Comparison of ENCODE assay signal across 8 mouse cellular contexts in genomic region chr5:101826531-101826970, GRCm38 (mm10).
A peak's percentile ranks its signal among the peaks of the same experiment; 100 is the strongest.
DNase-seq lines count a peak whose midpoint lies in the region; ATAC-seq and TF ChIP-seq lines count a peak whose summit lies in the region.

No protein-coding gene starts in this region.

- H3K4me3 ChIP-seq in ES-Bruce4 (ENCODE audit: low read depth, low read length), result peak overlapping the region; percentile 16
- H3K4me3 ChIP-seq in embryonic facial prominence, embryonic 10.5 days, result peak overlapping the region; percentile 39
- no peak overlapping the region for H3K4me3 ChIP-seq in liver, postnatal 0 days (ENCODE audit: low read depth, low read length)
- H3K4me3 ChIP-seq in neural tube, embryonic 11.5 days (ENCODE audit: low read depth, low read length), result no peak overlapping the region

- no peaks in the 10 kb centered on the region for H3K36me3 ChIP-seq in ES-Bruce4 (ENCODE audit: control insufficient read depth, insufficient read depth, low read length, poor library complexity, severe bottlenecking)
- H3K36me3 ChIP-seq in embryonic facial prominence, embryonic 10.5 days (replicated peaks), result peaks cover 9% of the 10 kb centered on the region
- no peaks in the 10 kb centered on the region for H3K36me3 ChIP-seq in liver, postnatal 0 days (replicated peaks; ENCODE audit: insufficient read depth, low read length)
- H3K36me3 ChIP-seq in neural tube, embryonic 11.5 days (ENCODE audit: control insufficient read depth, insufficient read depth, low read length), result no peaks in the 10 kb centered on the region

- no peak for TF ChIP-seq EP300 in ES-Bruce4 (IDR thresholded peaks at IDR 0.05; ENCODE audit: insufficient read depth, low read depth, low read length)
- no peak for TF ChIP-seq EP300 in liver, postnatal 0 days (IDR thresholded peaks at IDR 0.05; ENCODE audit: low read depth)

- H3K9me3 ChIP-seq in ES-Bruce4 (replicated peaks; ENCODE audit: control insufficient read depth, insufficient read depth, low read length, poor library complexity, severe bottlenecking), result no peaks in the 10 kb centered on the region
- H3K9me3 ChIP-seq in embryonic facial prominence, embryonic 10.5 days, result no peaks in the 10 kb centered on the region
- H3K9me3 ChIP-seq in liver, postnatal 0 days (ENCODE audit: low read length), result no peaks in the 10 kb centered on the region
- no peaks in the 10 kb centered on the region for H3K9me3 ChIP-seq in neural tube, embryonic 11.5 days (ENCODE audit: control insufficient read depth, low read length)

- 7% methylated on average over 15 of the region's 15 CpGs for WGBS in embryonic facial prominence, embryonic 10.5 days
- WGBS in liver, postnatal 0 days (ENCODE audit: insufficient replicate concordance), result 8% methylated on average over 15 of the region's 15 CpGs
- 13% methylated on average over 15 of the region's 15 CpGs for WGBS in neural tube, embryonic 11.5 days

- ATAC-seq in liver, postnatal 0 days, result peak; percentile 51; the same call in 1 of the 2 replicates
- peak; percentile 69 for ATAC-seq in neural tube, embryonic 11.5 days (ENCODE audit: insufficient read depth, low FRiP score, low TSS enrichment)

- peaks cover 17% of the 10 kb centered on the region for H3K4me1 ChIP-seq in ES-Bruce4 (ENCODE audit: control insufficient read depth, insufficient read depth, low read length)
- peaks cover 44% of the 10 kb centered on the region for H3K4me1 ChIP-seq in embryonic facial prominence, embryonic 10.5 days
- H3K4me1 ChIP-seq in liver, postnatal 0 days (ENCODE audit: insufficient read depth), result peaks cover 2% of the 10 kb centered on the region; the same call in 1 of the 2 replicates
- peaks cover 3% of the 10 kb centered on the region; the same call in 1 of the 2 replicates for H3K4me1 ChIP-seq in neural tube, embryonic 11.5 days (ENCODE audit: control insufficient read depth, insufficient read depth, low read length)

- peak overlapping the region; percentile 33 for H3K4me2 ChIP-seq in liver, postnatal 0 days (ENCODE audit: low read depth, low read length)
- H3K4me2 ChIP-seq in neural tube, embryonic 11.5 days (ENCODE audit: low read depth), result 0 out of 2 replicates have a peak overlapping the region, but pooled peaks have one; percentile 3

- TF ChIP-seq CTCF in ES-Bruce4 (IDR thresholded peaks at IDR 0.05; ENCODE audit: low read depth, low read length), result no peak
- TF ChIP-seq CTCF in liver, postnatal 0 days (IDR thresholded peaks at IDR 0.05; ENCODE audit: low read depth), result no peak

- H3K27me3 ChIP-seq in ES-Bruce4 (ENCODE audit: control insufficient read depth, insufficient read depth, low read length, poor library complexity, severe bottlenecking), result no peaks in the 10 kb centered on the region
- peaks cover 51% of the 10 kb centered on the region for H3K27me3 ChIP-seq in embryonic facial prominence, embryonic 10.5 days (replicated peaks; ENCODE audit: low read depth, poor library complexity, severe bottlenecking)
- H3K27me3 ChIP-seq in liver, postnatal 0 days (ENCODE audit: insufficient read depth, low read length), result peaks cover 11% of the 10 kb centered on the region; the same call in 1 of the 2 replicates
- no peaks in the 10 kb centered on the region for H3K27me3 ChIP-seq in neural tube, embryonic 11.5 days (ENCODE audit: control insufficient read depth, insufficient read depth, low read length)

- TF ChIP-seq POLR2A in ES-Bruce4 (IDR thresholded peaks at IDR 0.05; ENCODE audit: insufficient read depth, low read length), result no peak

- H3K9ac ChIP-seq in ES-Bruce4 (ENCODE audit: low read depth, poor library complexity, severe bottlenecking), result no peak overlapping the region
- no peak overlapping the region for H3K9ac ChIP-seq in liver, postnatal 0 days (replicated peaks)
- no peak overlapping the region for H3K9ac ChIP-seq in neural tube, embryonic 11.5 days (ENCODE audit: low read length)

- DNase-seq in adrenal gland, adult 8-10 months, result peak; percentile 43
- DNase-seq in embryonic facial prominence, embryonic 10.5 days (ENCODE audit: low spot score), result peak; percentile 60
- peak; percentile 18 to 44 for DNase-seq in heart, adult 9 months (ENCODE audit: low spot score in 2 of 2)
- DNase-seq in kidney, adult 18-20 months, result peak; percentile 55
- peak; percentile 61 for DNase-seq in liver, postnatal 0 days
- peak; percentile 66 for DNase-seq in neural tube, embryonic 11.5 days (ENCODE audit: low spot score)
- no peak for DNase-seq in spleen, postnatal 14 days (ENCODE audit: low spot score in 2 of 2)

- no peak overlapping the region for H3K27ac ChIP-seq in ES-Bruce4 (ENCODE audit: insufficient read depth, low read length)
- H3K27ac ChIP-seq in embryonic facial prominence, embryonic 10.5 days (replicated peaks), result no peak overlapping the region
- H3K27ac ChIP-seq in liver, postnatal 0 days (ENCODE audit: low read depth), result no peak overlapping the region
- H3K27ac ChIP-seq in neural tube, embryonic 11.5 days (ENCODE audit: low read depth, low read length), result no peak overlapping the region

Comparison
In these comparisons a context has a peak if more than half of its experiments do, and no peak if none do; other contexts are left out.
1. H3K4me3 ChIP-seq: peak in ES-Bruce4 (single experiment) and embryonic facial prominence, embryonic 10.5 days (single experiment); none in liver, postnatal 0 days (single experiment) and neural tube, embryonic 11.5 days (single experiment).
2. DNase-seq: peak in adrenal gland, adult 8-10 months (single experiment), embryonic facial prominence, embryonic 10.5 days (single experiment), heart, adult 9 months (2 of 2), kidney, adult 18-20 months (single experiment), liver, postnatal 0 days (single experiment) and neural tube, embryonic 11.5 days (single experiment); none in spleen, postnatal 14 days (0 of 2).